In genomic region chr6:114078556-114078955, GRCm38 (mm10) we compare ENCODE assay signal across 20 mouse cellular contexts. TPM values are rescaled to one million over a fixed set of nuclear protein-coding genes. Genes with fewer than 3 reads are reported as not detected.
DNase-seq lines count a peak whose midpoint lies in the region; ATAC-seq and TF ChIP-seq lines count a peak whose summit lies in the region.
"Had no signal": no experiment of that assay in that cellular context is flagged by ENCODE, and none has a peak within 500 bp of the region (broad histone marks: within the 10 kb centered on the region; RNA-seq: fewer than 3 reads in every experiment).

No protein-coding gene starts in this region.

- no peak for TF ChIP-seq CTCF in kidney, postnatal 0 days (IDR thresholded peaks at IDR 0.05; ENCODE audit: low read depth)

- H3K9me3 ChIP-seq in kidney, postnatal 0 days (replicated peaks; ENCODE audit: low read length), result no peaks in the 10 kb centered on the region
- H3K9me3 ChIP-seq: embryonic facial prominence, embryonic 12.5 days; forebrain, embryonic 12.5 days; heart, embryonic 15.5 days; hindbrain, embryonic 10.5 days; intestine, embryonic 15.5 days had no signal

- no peaks in the 10 kb centered on the region for H3K4me1 ChIP-seq in kidney, postnatal 0 days (replicated peaks; ENCODE audit: insufficient read depth, low read length)
- H3K4me1 ChIP-seq: embryonic facial prominence, embryonic 12.5 days; forebrain, embryonic 12.5 days; heart, embryonic 15.5 days; intestine, embryonic 15.5 days had no signal

- no peak overlapping the region for H3K4me3 ChIP-seq in kidney, postnatal 0 days (replicated peaks; ENCODE audit: low read depth, low read length)
- H3K4me3 ChIP-seq: embryonic facial prominence, embryonic 12.5 days; forebrain, embryonic 12.5 days; heart, adult 2 months; heart, embryonic 15.5 days; hindbrain, embryonic 10.5 days; intestine, embryonic 15.5 days had no signal

- H3K27me3 ChIP-seq in kidney, postnatal 0 days (ENCODE audit: insufficient read depth, low read length), result no peaks in the 10 kb centered on the region
- H3K27me3 ChIP-seq: embryonic facial prominence, embryonic 12.5 days; forebrain, embryonic 12.5 days; intestine, embryonic 15.5 days had no signal

- ATAC-seq in kidney, postnatal 0 days (replicated peaks; ENCODE audit: low FRiP score, low read depth), result no peak
- ATAC-seq: activated CD4-positive, CD25-positive, alpha-beta regulatory T cell, adult 4 months; forebrain, embryonic 16.5 days; intestine, embryonic 15.5 days; Patski had no signal

- H3K36me3 ChIP-seq in kidney, postnatal 0 days (ENCODE audit: insufficient read depth, low read length), result no peaks in the 10 kb centered on the region
- H3K36me3 ChIP-seq: embryonic facial prominence, embryonic 12.5 days; forebrain, embryonic 12.5 days; heart, embryonic 15.5 days; hindbrain, embryonic 10.5 days; intestine, embryonic 15.5 days had no signal

- DNase-seq in cerebellum, adult 18-20 months, result peak; percentile 30 to 45
- DNase-seq in cerebellum, postnatal 4 days (ENCODE audit: low spot score in 2 of 2), result no peak
- peak; percentile 8 for DNase-seq in kidney, postnatal 0 days (ENCODE audit: low spot score)
- DNase-seq in kidney, postnatal 14 days, result no peak
- DNase-seq in cerebellum, postnatal 14 days, result peak; percentile 29 to 36
- no peak for DNase-seq in layer of hippocampus, adult 11-12 months (ENCODE audit: low spot score)
- DNase-seq: adrenal gland, postnatal 14 days; gastrocnemius, postnatal 10 days; heart, adult 2 months had no signal

- H3K9ac ChIP-seq in kidney, postnatal 0 days (ENCODE audit: low read depth, low read length), result no peak overlapping the region
- H3K9ac ChIP-seq: embryonic facial prominence, embryonic 12.5 days; forebrain, embryonic 12.5 days; heart, embryonic 15.5 days; hindbrain, embryonic 14.5 days; intestine, embryonic 15.5 days had no signal

- no peak overlapping the region for H3K27ac ChIP-seq in kidney, postnatal 0 days
- H3K27ac ChIP-seq: embryonic facial prominence, embryonic 12.5 days; forebrain, embryonic 12.5 days; heart, adult 2 months; heart, embryonic 15.5 days; hindbrain, embryonic 10.5 days; hindbrain, embryonic 14.5 days; intestine, embryonic 15.5 days had no signal

- no peak overlapping the region for H3K4me2 ChIP-seq in kidney, postnatal 0 days (ENCODE audit: low read length)
- H3K4me2 ChIP-seq: embryonic facial prominence, embryonic 12.5 days; forebrain, embryonic 12.5 days; heart, embryonic 11.5 days; heart, embryonic 15.5 days; hindbrain, embryonic 14.5 days; intestine, embryonic 15.5 days had no signal

RNA-seq across cellular contexts. Expression of gene Atp2b2, which starts 36.1 kb away (rescaled TPM):
- polyA plus RNA-seq in kidney, postnatal 0 days (2015; fragmentation: Nextera tagmentation; extraction: Ambion mirVana), result 0.12 and 0.13 TPM in 2 replicates

RNA-seq across cellular contexts. Expression of gene Slc6a11, which starts 52.5 kb away (rescaled TPM):
- polyA plus RNA-seq in kidney, postnatal 0 days (2015; fragmentation: Nextera tagmentation; extraction: Ambion mirVana), result 0.04 and 0.13 TPM in 2 replicates
- polyA plus RNA-seq: activated CD4-positive, CD25-positive, alpha-beta regulatory T cell, adult 4 months; gonadal fat pad, adult 2 months; heart, adult 2 months; heart, embryonic 11.5 days; Patski had no signal

Comparison
In these comparisons a context has a peak if more than half of its experiments do, and no peak if none do; other contexts are left out.
1. DNase-seq: peak in cerebellum, adult 18-20 months (2 of 2), kidney, postnatal 0 days (single experiment) and cerebellum, postnatal 14 days (2 of 2); none in cerebellum, postnatal 4 days (0 of 2), kidney, postnatal 14 days (single experiment) and layer of hippocampus, adult 11-12 months (single experiment).